Mouse (Mus musculus) forebrain, embryonic 15.5 days (tissue): ENCODE results near the gene Tead4. TPM values are rescaled to one million over a fixed set of nuclear protein-coding genes. Genes with fewer than 3 reads are reported as not detected.

Source experiments
- ATAC-seq: fragments of 200-750 bp; cut with Nextera tagmentation; replicated peaks from 2 replicates; pipeline ENCODE4 v1.8.0; 2017; ENCODE audit warnings: mild to moderate bottlenecking, moderate TSS enrichment, moderate library complexity
- H3K27ac ChIP-seq: fragments of 300-500 bp; sonication (generic); replicated peaks from 2 replicates; pipeline ENCODE4 v1.5.1; 2015; ENCODE audit warnings: mild to moderate bottlenecking, inconsistent platforms
- H3K27me3 ChIP-seq: fragments of 300-500 bp; sonication (generic); 2 replicates; pipeline ENCODE4 v1.6.1; 2015; ENCODE audit warnings: inconsistent platforms
- H3K36me3 ChIP-seq: fragments of 300-500 bp; sonication (generic); 2 replicates; pipeline ENCODE4 v1.6.1; 2015; ENCODE audit warnings: mild to moderate bottlenecking, inconsistent platforms
- H3K4me1 ChIP-seq: fragments of 300-500 bp; sonication (generic); 2 replicates; pipeline ENCODE4 v1.6.1; 2015; ENCODE audit warnings: inconsistent platforms
- H3K4me2 ChIP-seq: fragments of 300-500 bp; sonication (generic); replicated peaks from 2 replicates; pipeline ENCODE4 v1.6.1; 2015; ENCODE audit warnings: mild to moderate bottlenecking, inconsistent platforms
- H3K4me3 ChIP-seq: fragments of 300-500 bp; sonication (generic); 2 replicates; pipeline ENCODE4 v1.5.1; 2015; ENCODE audit warnings: mild to moderate bottlenecking, inconsistent platforms
- H3K9ac ChIP-seq: fragments of 300-500 bp; sonication (generic); replicated peaks from 2 replicates; pipeline ENCODE4 v1.6.1; 2015; ENCODE audit warnings: mild to moderate bottlenecking, inconsistent platforms
- H3K9me3 ChIP-seq: fragments of 300-500 bp; sonication (generic); 2 replicates; pipeline ENCODE4 v1.6.1; 2016; ENCODE audit warnings: inconsistent platforms
- WGBS: fragments of 180-500 bp; shearing (Covaris S2); methylation state at CpG from one replicate; pipeline ENCODE4 v1.1.7; 2015; ENCODE audit warnings: mixed read lengths; 5-methylcytosine and 5-hydroxymethylcytosine counted together
- polyA plus RNA-seq: library from polyadenylated mRNA; unstranded; fragments of >200 nt; fragmentation: Nextera tagmentation; extraction: Ambion mirVana; gene quantifications from 2 replicates; pipeline ENCODE4 v1.2.1, GENCODE M21; 2015

Tead4 gene
- polyA plus RNA-seq, 1 experiment from 2014 or later: 0.51 TPM

GRCm38 (mm10) chr6:128183521-128183920 lies 117.1 kb downstream of the Tead4 start:
- no peaks in the 10 kb centered on the region for H3K9me3 ChIP-seq
- H3K4me2 ChIP-seq: no peak overlapping the region
- no peaks in the 10 kb centered on the region for H3K36me3 ChIP-seq
- no peaks in the 10 kb centered on the region for H3K27me3 ChIP-seq
- H3K4me3 ChIP-seq: no peak overlapping the region
- ATAC-seq: no peak
- no peak overlapping the region for H3K27ac ChIP-seq
- no peaks in the 10 kb centered on the region for H3K4me1 ChIP-seq
- H3K9ac ChIP-seq: no peak overlapping the region
- 56% methylated on average over 2 of the region's 2 CpGs for WGBS

- 72% methylated on average over 5 of the region's 5 CpGs for WGBS
- Histone ChIP-seq H3K9me3 (no peaks in the 10 kb centered on the region), H3K4me1 (no peaks in the 10 kb centered on the region), H3K27me3 (no peaks in the 10 kb centered on the region), H3K4me2 (no peak overlapping the region), H3K27ac (no peak overlapping the region), H3K36me3 (no peaks in the 10 kb centered on the region), H3K4me3 (no peak overlapping the region), H3K9ac (no peak overlapping the region)
- ATAC-seq: no peak
Measured at GRCm38 (mm10) chr6:128181176-128181575, 119.4 kb downstream of the Tead4 start.

- H3K27ac ChIP-seq: no peak overlapping the region
- no peak overlapping the region for H3K9ac ChIP-seq
- H3K4me1 ChIP-seq: no peaks in the 10 kb centered on the region
- H3K4me3 ChIP-seq: no peak overlapping the region
- H3K27me3 ChIP-seq: no peaks in the 10 kb centered on the region
- whole genome bisulfite sequencing: 92% methylated on average over 1 of the region's 1 CpGs
- no peaks in the 10 kb centered on the region for H3K36me3 ChIP-seq
- no peaks in the 10 kb centered on the region for H3K9me3 ChIP-seq
- no peak for ATAC-seq
- H3K4me2 ChIP-seq: no peak overlapping the region
Measured at GRCm38 (mm10) chr6:128179651-128180050, 121.0 kb downstream of the Tead4 start.

- Histone ChIP-seq H3K27me3 (no peaks in the 10 kb centered on the region), H3K9me3 (no peaks in the 10 kb centered on the region), H3K9ac (no peak overlapping the region), H3K36me3 (no peaks in the 10 kb centered on the region), H3K4me3 (no peak overlapping the region), H3K4me2 (no peak overlapping the region), H3K4me1 (no peaks in the 10 kb centered on the region), H3K27ac (no peak overlapping the region)
- no peak for ATAC-seq
- 66% methylated on average over 5 of the region's 5 CpGs for WGBS
Measured at GRCm38 (mm10) chr6:128179247-128179646, 121.4 kb downstream of the Tead4 start.

- ATAC-seq: no peak
- Histone ChIP-seq H3K9ac (no peak overlapping the region), H3K9me3 (no peaks in the 10 kb centered on the region), H3K36me3 (no peaks in the 10 kb centered on the region), H3K27ac (no peak overlapping the region), H3K27me3 (no peaks in the 10 kb centered on the region), H3K4me3 (no peak overlapping the region), H3K4me2 (no peak overlapping the region), H3K4me1 (no peaks in the 10 kb centered on the region)
- WGBS: 79% methylated on average over 2 of the region's 2 CpGs
Measured at GRCm38 (mm10) chr6:128178681-128179080, 121.9 kb downstream of the Tead4 start.

Other genes with a start within 250 kb of the Tead4 start
- 45.9 and 47.7 TPM in 2 replicates for gene Tspan9, start 157.2 kb downstream of the Tead4 start, polyA plus RNA-seq
- 15.1 and 15.4 TPM in 2 replicates for gene Tulp3, start 55.0 kb upstream of the Tead4 start, polyA plus RNA-seq
- 135 and 140 TPM in 2 replicates for gene Rhno1, start 62.1 kb upstream of the Tead4 start, polyA plus RNA-seq
- 21.0 and 25.2 TPM in 2 replicates for gene Foxm1, start 62.1 kb upstream of the Tead4 start, polyA plus RNA-seq
- gene Tex52, start 74.6 kb upstream of the Tead4 start, polyA plus RNA-seq: 0.43 and 0.51 TPM in 2 replicates
- gene Gm44596, start 74.7 kb upstream of the Tead4 start, polyA plus RNA-seq: not detected in 2 replicates
- 5.0 and 5.7 TPM in 2 replicates for gene Nrip2, start 98.5 kb upstream of the Tead4 start, polyA plus RNA-seq
- gene Itfg2, start 124.1 kb upstream of the Tead4 start, polyA plus RNA-seq: 35.5 and 40.5 TPM in 2 replicates
- 431 and 436 TPM in 2 replicates for gene Fkbp4, start 137.9 kb upstream of the Tead4 start, polyA plus RNA-seq
- gene Pzp, start 225.9 kb upstream of the Tead4 start, polyA plus RNA-seq: 0.14 TPM in 1 of 2 replicates, not detected in the other